Mouse (Mus musculus) hindbrain, postnatal 0 days (tissue): ENCODE measurements around the gene Ak1. TPM values are rescaled to one million over a fixed set of nuclear protein-coding genes. Genes with fewer than 3 reads are reported as not detected.

Source experiments
- ATAC-seq: fragments of 200-750 bp; cut with Nextera tagmentation; 2 replicates; pipeline ENCODE4 v1.8.0; 2017; ENCODE audit warnings: mild to moderate bottlenecking, moderate TSS enrichment, moderate library complexity
- DNase-seq: peaks from one replicate; pipeline ENCODE4 v3.0.0-alpha.2; 2015; ENCODE audit warnings: low spot score
- H3K27ac ChIP-seq: fragments of 300-500 bp; sonication (generic); 2 replicates; pipeline ENCODE4 v1.5.1; 2014; ENCODE audit warnings: mild to moderate bottlenecking
- H3K27me3 ChIP-seq: fragments of 300-500 bp; sonication (generic); 2 replicates; pipeline ENCODE4 v1.6.1; 2014; ENCODE audit warnings: low read length, mixed read lengths; ENCODE audit not compliant: insufficient read depth
- H3K36me3 ChIP-seq: fragments of 300-500 bp; sonication (generic); 2 replicates; pipeline ENCODE4 v1.6.1; 2014; ENCODE audit warnings: low read length, mixed read lengths; ENCODE audit not compliant: insufficient read depth
- H3K4me1 ChIP-seq: fragments of 300-500 bp; sonication (generic); 2 replicates; pipeline ENCODE4 v1.6.1; 2014; ENCODE audit warnings: antibody characterized with exemption, low read length, mixed read lengths; ENCODE audit not compliant: insufficient read depth
- H3K4me2 ChIP-seq: fragments of 300-500 bp; sonication (generic); 2 replicates; pipeline ENCODE4 v1.6.1; 2014; ENCODE audit warnings: low read depth, mild to moderate bottlenecking, low read length, moderate library complexity, mixed read lengths
- H3K4me3 ChIP-seq: fragments of 300-500 bp; sonication (generic); 2 replicates; pipeline ENCODE4 v1.5.1; 2014; ENCODE audit warnings: low read length
- H3K9ac ChIP-seq: fragments of 300-500 bp; sonication (generic); replicated peaks from 2 replicates; pipeline ENCODE4 v1.6.1; 2014; ENCODE audit warnings: mild to moderate bottlenecking, low read length, moderate library complexity, mixed read lengths
- H3K9me3 ChIP-seq: fragments of 300-500 bp; sonication (generic); 2 replicates; pipeline ENCODE4 v1.6.1; 2016; ENCODE audit warnings: low read length, mixed read lengths
- CTCF ChIP-seq: IDR thresholded peaks from 2 replicates; pipeline ENCODE4 v1.5.1; 2016; ENCODE audit warnings: antibody characterized with exemption, control low read depth, low read depth
- WGBS: fragments of 180-500 bp; shearing (Covaris S2); extraction: QIAGEN DNeasy Blood & Tissue Kit; methylation state at CpG from one replicate; pipeline ENCODE4 v1.1.7; 2014; 5-methylcytosine and 5-hydroxymethylcytosine counted together
- polyA plus RNA-seq: library from polyadenylated mRNA; unstranded; fragments of >200 nt; fragmentation: Nextera tagmentation; extraction: Ambion mirVana; gene quantifications from 2 replicates; pipeline ENCODE4 v1.2.1, GENCODE M21; 2015
- total RNA-seq: library from RNA; depleted of rRNA; stranded (reverse); fragments of >200 nt; gene quantifications from 2 replicates; pipeline ENCODE4 v1.2.3, GENCODE M21; 2014

The Ak1 gene
- total and polyA plus RNA-seq, 2 experiments from 2014 or later = 92.2 to 106 TPM

GRCm38 (mm10) chr2:32662291-32662690, 40.7 kb downstream of the Ak1 start:
- DNase-seq = no peak
- H3K9me3 ChIP-seq = no peaks in the 10 kb centered on the region
- H3K27ac ChIP-seq = no peak overlapping the region
- H3K36me3 ChIP-seq = no peaks in the 10 kb centered on the region
- no peak overlapping the region for H3K4me2 ChIP-seq
- no peak for TF ChIP-seq CTCF
- H3K27me3 ChIP-seq = no peaks in the 10 kb centered on the region
- H3K4me1 ChIP-seq = no peaks in the 10 kb centered on the region
- no peak for ATAC-seq
- H3K4me3 ChIP-seq = no peak overlapping the region
- WGBS = 52% methylated on average over 5 of the region's 5 CpGs
- H3K9ac ChIP-seq = no peak overlapping the region

- no peak for ATAC-seq
- Histone ChIP-seq H3K4me3 (no peak overlapping the region), H3K27ac (no peak overlapping the region), H3K9ac (no peak overlapping the region), H3K4me2 (no peak overlapping the region), H3K27me3 (no peaks in the 10 kb centered on the region), H3K4me1 (no peaks in the 10 kb centered on the region), H3K36me3 (no peaks in the 10 kb centered on the region), H3K9me3 (no peaks in the 10 kb centered on the region)
- 65% methylated on average over 8 of the region's 8 CpGs for WGBS
- TF ChIP-seq CTCF = no peak
- DNase-seq = no peak
Observed at GRCm38 (mm10) chr2:32665345-32665744, 43.8 kb downstream of the Ak1 start.

GRCm38 (mm10) chr2:32665853-32666252, 44.3 kb downstream of the Ak1 start:
- Histone ChIP-seq H3K4me2 (no peak overlapping the region), H3K27ac (no peak overlapping the region), H3K27me3 (no peaks in the 10 kb centered on the region), H3K4me1 (no peaks in the 10 kb centered on the region), H3K36me3 (no peaks in the 10 kb centered on the region), H3K9me3 (no peaks in the 10 kb centered on the region), H3K9ac (no peak overlapping the region), H3K4me3 (no peak overlapping the region)
- no peak for TF ChIP-seq CTCF
- WGBS = 85% methylated on average over 6 of the region's 6 CpGs
- no peak for DNase-seq
- no peak for ATAC-seq

GRCm38 (mm10) chr2:32667775-32668174, 46.2 kb downstream of the Ak1 start:
- Histone ChIP-seq H3K27ac (peak overlapping the region; percentile 26; the same call in 1 of the 2 replicates), H3K9me3 (no peaks in the 10 kb centered on the region), H3K9ac (no peak overlapping the region), H3K27me3 (no peaks in the 10 kb centered on the region), H3K4me3 (no peak overlapping the region), H3K36me3 (no peaks in the 10 kb centered on the region), H3K4me2 (no peak overlapping the region), H3K4me1 (no peaks in the 10 kb centered on the region)
- DNase-seq = peak; percentile 28
- WGBS = 24% methylated on average over 11 of the region's 11 CpGs
- ATAC-seq = no peak
- no peak for TF ChIP-seq CTCF

- TF ChIP-seq CTCF = no peak
- no peaks in the 10 kb centered on the region for H3K4me1 ChIP-seq
- WGBS = 54% methylated on average over 7 of the region's 7 CpGs
- H3K4me3 ChIP-seq = no peak overlapping the region
- H3K27me3 ChIP-seq = no peaks in the 10 kb centered on the region
- H3K9me3 ChIP-seq = no peaks in the 10 kb centered on the region
- H3K36me3 ChIP-seq = no peaks in the 10 kb centered on the region
- H3K4me2 ChIP-seq = no peak overlapping the region
- H3K9ac ChIP-seq = no peak overlapping the region
- ATAC-seq (no peak), DNase-seq (no peak)
- peak overlapping the region; percentile 26; the same call in 1 of the 2 replicates for H3K27ac ChIP-seq
Observed at GRCm38 (mm10) chr2:32668176-32668575, 46.6 kb downstream of the Ak1 start.

- no peak overlapping the region for H3K4me2 ChIP-seq
- no peaks in the 10 kb centered on the region for H3K36me3 ChIP-seq
- no peaks in the 10 kb centered on the region for H3K4me1 ChIP-seq
- no peak for TF ChIP-seq CTCF
- ATAC-seq (no peak), DNase-seq (no peak)
- H3K9ac ChIP-seq = no peak overlapping the region
- H3K27me3 ChIP-seq = no peaks in the 10 kb centered on the region
- no peak overlapping the region for H3K4me3 ChIP-seq
- H3K9me3 ChIP-seq = no peaks in the 10 kb centered on the region
- 85% methylated on average over 3 of the region's 3 CpGs for WGBS
- H3K27ac ChIP-seq = no peak overlapping the region
Observed at GRCm38 (mm10) chr2:32669876-32670275, 48.3 kb downstream of the Ak1 start.

- no peaks in the 10 kb centered on the region for H3K9me3 ChIP-seq
- H3K4me1 ChIP-seq = no peaks in the 10 kb centered on the region
- no peak overlapping the region for H3K4me2 ChIP-seq
- no peak for TF ChIP-seq CTCF
- H3K9ac ChIP-seq = no peak overlapping the region
- no peaks in the 10 kb centered on the region for H3K27me3 ChIP-seq
- H3K27ac ChIP-seq = no peak overlapping the region
- H3K4me3 ChIP-seq = no peak overlapping the region
- ATAC-seq = no peak
- H3K36me3 ChIP-seq = no peaks in the 10 kb centered on the region
- WGBS = 90% methylated on average over 9 of the region's 9 CpGs
- no peak for DNase-seq
Observed at GRCm38 (mm10) chr2:32671147-32671546, 49.6 kb downstream of the Ak1 start.
